In the genomic region with DNA sequence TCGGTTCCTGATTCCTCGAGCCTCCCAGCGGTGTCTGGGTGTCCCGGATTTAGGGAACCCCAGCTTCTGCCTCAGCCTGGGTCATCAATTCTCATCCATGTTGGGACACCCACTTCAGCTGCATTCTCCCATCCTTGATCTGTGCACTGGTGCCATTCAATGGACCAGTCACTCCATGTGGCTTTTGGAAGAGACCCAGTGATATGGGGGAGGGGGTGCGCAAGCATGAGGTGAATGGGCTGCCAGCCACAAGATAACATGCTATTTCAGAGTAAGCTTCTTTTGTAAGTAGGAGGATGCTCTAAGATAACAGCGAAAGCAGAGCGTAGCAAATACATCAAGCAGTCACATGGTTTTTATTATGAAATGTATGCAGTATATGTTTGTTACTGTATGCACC, we compare ENCODE assay signal across 16 mouse cellular contexts.
"Had no signal": no experiment of that assay in that cellular context is flagged by ENCODE, and none has a peak within 500 bp of the region (broad histone marks: within the 10 kb centered on the region; RNA-seq: fewer than 3 reads in every experiment).

No protein-coding gene starts in this region.

- H3K9me3 ChIP-seq: neural tube, embryonic 13.5 days; neural tube, embryonic 15.5 days; stomach, embryonic 15.5 days had no signal

- H3K36me3 ChIP-seq: neural tube, embryonic 13.5 days; neural tube, embryonic 15.5 days; stomach, embryonic 15.5 days had no signal

- H3K27me3 ChIP-seq: neural tube, embryonic 13.5 days; neural tube, embryonic 15.5 days; stomach, embryonic 15.5 days had no signal

- H3K27ac ChIP-seq: neural tube, embryonic 13.5 days; neural tube, embryonic 15.5 days; stomach, embryonic 15.5 days; stomach, postnatal 0 days had no signal

- H3K9ac ChIP-seq: neural tube, embryonic 13.5 days; neural tube, embryonic 15.5 days; stomach, embryonic 15.5 days had no signal

- H3K4me2 ChIP-seq: neural tube, embryonic 13.5 days; neural tube, embryonic 15.5 days; stomach, embryonic 15.5 days had no signal

- H3K4me3 ChIP-seq: neural tube, embryonic 13.5 days; neural tube, embryonic 15.5 days; stomach, embryonic 15.5 days had no signal

- DNase-seq: retina, postnatal 1 day; right cerebral cortex, adult 18-20 months; right cerebral cortex, postnatal 14 days; right cerebral cortex, postnatal 25 days; right cerebral cortex, postnatal 4 days; spleen, adult 18-20 months; thymus, adult 18-20 months; thymus, adult 2 months; thymus, postnatal 14 days; thymus, postnatal 25 days; thymus, postnatal 36 days; thymus, postnatal 4 days had no signal
